Mouse (Mus musculus): ENCODE measurements around the gene Renbp. TPM values are rescaled to one million over a fixed set of nuclear protein-coding genes. Genes with fewer than 3 reads are reported as not detected.

The Renbp gene
- polyA plus RNA-seq, 1 experiment from 2014 or later: 9.3 TPM

GRCm38 (mm10) chrX:73916945-73917344 is 13.7 kb downstream of the Renbp start:
- no peaks in the 10 kb centered on the region for H3K27me3 ChIP-seq
- H3K4me1 ChIP-seq: peaks cover 15% of the 10 kb centered on the region
- WGBS: 66% methylated on average over 8 of the region's 8 CpGs
- no peak overlapping the region for H3K4me3 ChIP-seq
- no peak overlapping the region for H3K27ac ChIP-seq (replicated peaks)
- no peaks in the 10 kb centered on the region for H3K36me3 ChIP-seq
- ATAC-seq (replicated peaks): no peak
- no peaks in the 10 kb centered on the region for H3K9me3 ChIP-seq
- H3K4me2 ChIP-seq (replicated peaks): no peak overlapping the region
- no peak overlapping the region for H3K9ac ChIP-seq (replicated peaks)

GRCm38 (mm10) chrX:73914827-73915703 is 15.6 kb downstream of the Renbp start:
- WGBS: 33% methylated on average over 31 of the region's 31 CpGs
- peak; percentile 98 for ATAC-seq (replicated peaks)
- Histone ChIP-seq H3K36me3 (no peaks in the 10 kb centered on the region), H3K4me2 (replicated peaks) (peak overlapping the region; percentile 41), H3K9ac (replicated peaks) (peak overlapping the region; percentile 35), H3K27ac (replicated peaks) (peak overlapping the region; percentile 83), H3K9me3 (no peaks in the 10 kb centered on the region), H3K27me3 (no peaks in the 10 kb centered on the region), H3K4me1 (peaks cover 7% of the 10 kb centered on the region; the same call in 1 of the 2 replicates), H3K4me3 (peak overlapping the region; percentile 30)

GRCm38 (mm10) chrX:73911588-73911987 is 19.1 kb downstream of the Renbp start:
- H3K4me3 ChIP-seq: no peak overlapping the region
- H3K36me3 ChIP-seq: no peaks in the 10 kb centered on the region
- H3K27me3 ChIP-seq: no peaks in the 10 kb centered on the region
- no peak overlapping the region for H3K4me2 ChIP-seq (replicated peaks)
- WGBS: 76% methylated on average over 2 of the region's 2 CpGs
- peaks cover 7% of the 10 kb centered on the region; the same call in 1 of the 2 replicates for H3K4me1 ChIP-seq
- H3K9ac ChIP-seq (replicated peaks): no peak overlapping the region
- no peaks in the 10 kb centered on the region for H3K9me3 ChIP-seq
- H3K27ac ChIP-seq (replicated peaks): no peak overlapping the region
- no peak for ATAC-seq (replicated peaks)

- Histone ChIP-seq H3K4me3 (no peak overlapping the region), H3K4me2 (replicated peaks) (no peak overlapping the region; the same call in 1 of the 2 replicates), H3K36me3 (no peaks in the 10 kb centered on the region), H3K27ac (replicated peaks) (no peak overlapping the region), H3K27me3 (no peaks in the 10 kb centered on the region), H3K9ac (replicated peaks) (no peak overlapping the region), H3K4me1 (peaks cover 7% of the 10 kb centered on the region; the same call in 1 of the 2 replicates), H3K9me3 (no peaks in the 10 kb centered on the region)
- 11% methylated on average over 20 of the region's 26 CpGs for WGBS
- ATAC-seq (replicated peaks): no peak
Observed at GRCm38 (mm10) chrX:73911156-73911555, 19.5 kb downstream of the Renbp start.

DNA sequence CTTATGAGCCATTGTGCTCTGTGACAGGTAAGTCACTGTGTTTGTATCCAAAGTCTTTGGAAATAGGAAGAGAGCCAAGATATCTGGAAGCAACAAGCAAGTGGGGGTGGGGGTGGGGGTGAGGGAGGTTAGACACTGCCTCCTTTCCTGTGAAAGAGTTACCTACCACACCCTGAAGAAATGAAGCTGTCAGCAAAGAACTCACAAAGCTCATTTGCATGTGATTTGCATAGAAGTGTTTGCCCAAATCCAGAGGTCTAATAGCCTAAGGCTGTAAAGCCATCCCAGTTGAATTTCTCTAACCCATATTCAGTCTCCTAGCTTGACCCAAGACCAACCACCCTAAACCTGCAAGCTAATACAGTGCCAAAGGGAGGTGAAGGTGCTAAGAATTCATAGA is 20.2 kb downstream of the Renbp start:
- Histone ChIP-seq H3K9ac (replicated peaks) (no peak overlapping the region), H3K27ac (replicated peaks) (no peak overlapping the region), H3K4me3 (no peak overlapping the region), H3K27me3 (no peaks in the 10 kb centered on the region), H3K4me2 (replicated peaks) (no peak overlapping the region), H3K9me3 (no peaks in the 10 kb centered on the region), H3K36me3 (no peaks in the 10 kb centered on the region), H3K4me1 (peaks cover 4% of the 10 kb centered on the region; the same call in 1 of the 2 replicates)
- no peak for ATAC-seq (replicated peaks)

- no peaks in the 10 kb centered on the region for H3K36me3 ChIP-seq
- ATAC-seq (replicated peaks): no peak
- 70% methylated on average over 1 of the region's 1 CpGs for WGBS
- H3K4me2 ChIP-seq (replicated peaks): no peak overlapping the region
- no peak overlapping the region for H3K4me3 ChIP-seq
- 0 out of 2 replicates have a peak, but pooled peaks cover 3% of the 10 kb centered on the region for H3K4me1 ChIP-seq
- H3K27ac ChIP-seq (replicated peaks): no peak overlapping the region
- H3K9ac ChIP-seq (replicated peaks): no peak overlapping the region
- H3K27me3 ChIP-seq: no peaks in the 10 kb centered on the region
- no peaks in the 10 kb centered on the region for H3K9me3 ChIP-seq
Observed at GRCm38 (mm10) chrX:73910049-73910448, 20.6 kb downstream of the Renbp start.

- Histone ChIP-seq H3K4me1 (no peaks in the 10 kb centered on the region), H3K4me3 (no peak overlapping the region), H3K27me3 (no peaks in the 10 kb centered on the region), H3K9me3 (no peaks in the 10 kb centered on the region), H3K36me3 (no peaks in the 10 kb centered on the region), H3K9ac (replicated peaks) (no peak overlapping the region), H3K4me2 (replicated peaks) (no peak overlapping the region), H3K27ac (replicated peaks) (no peak overlapping the region)
- ATAC-seq (replicated peaks): no peak
- 77% methylated on average over 3 of the region's 3 CpGs for WGBS
Observed at GRCm38 (mm10) chrX:73897959-73898358, 32.7 kb downstream of the Renbp start.

DNA sequence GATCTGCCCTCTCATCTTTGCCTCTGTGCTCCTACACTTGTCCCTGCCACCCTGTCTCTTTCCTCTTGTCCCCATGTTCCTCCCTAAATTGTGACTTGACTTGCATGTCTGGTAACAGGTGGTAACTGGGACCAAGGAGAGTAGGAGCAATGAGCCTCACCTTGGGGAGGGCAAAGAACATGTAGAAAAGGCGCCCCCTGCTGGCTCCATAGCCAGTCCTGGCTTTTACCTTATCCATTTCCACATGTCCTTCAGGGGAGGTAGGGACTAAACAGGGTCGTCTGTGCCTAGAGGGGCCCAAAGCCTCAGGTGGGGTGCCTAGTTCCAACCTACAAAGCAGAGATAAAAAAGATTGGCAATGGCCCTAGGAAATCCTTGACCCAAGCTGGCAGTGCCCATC is 34.9 kb downstream of the Renbp start, which contains the start of gene L1cam:
L1cam (minus strand) TSS at position 387 of the 400 bp plus-strand sequence.
- no peaks in the 10 kb centered on the region for H3K36me3 ChIP-seq
- H3K4me3 ChIP-seq: no peak within 1 kb of the TSS
- H3K4me2 ChIP-seq (replicated peaks): no peak within 1 kb of the TSS
- no peaks in the 10 kb centered on the region for H3K27me3 ChIP-seq
- no peaks in the 10 kb centered on the region for H3K9me3 ChIP-seq
- no peak for ATAC-seq (replicated peaks)
- H3K4me1 ChIP-seq: no peaks in the 10 kb centered on the region
- 21% methylated on average over 2 of the region's 2 CpGs for WGBS
- no peak within 1 kb of the TSS for H3K27ac ChIP-seq (replicated peaks)
- H3K9ac ChIP-seq (replicated peaks): no peak within 1 kb of the TSS

DNA sequence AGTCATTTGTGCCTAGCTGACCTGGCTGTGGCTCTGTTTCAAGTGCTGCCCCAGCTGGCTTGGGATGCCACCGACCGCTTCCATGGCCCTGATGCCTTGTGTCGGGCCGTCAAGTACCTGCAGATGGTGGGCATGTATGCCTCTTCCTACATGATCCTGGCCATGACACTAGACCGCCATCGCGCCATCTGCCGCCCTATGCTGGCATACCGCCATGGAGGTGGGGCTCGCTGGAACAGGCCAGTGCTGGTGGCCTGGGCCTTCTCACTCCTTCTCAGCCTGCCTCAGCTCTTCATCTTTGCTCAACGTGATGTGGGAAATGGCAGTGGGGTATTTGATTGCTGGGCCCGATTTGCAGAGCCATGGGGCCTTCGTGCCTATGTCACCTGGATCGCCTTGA is 37.8 kb downstream of the Renbp start:
- 88% methylated on average over 14 of the region's 14 CpGs for WGBS

GRCm38 (mm10) chrX:73891551-73892152 is 39.0 kb downstream of the Renbp start, which contains the start of gene Avpr2:
Gene Avpr2, plus strand, starts transcription at chrX:73892102.
- Histone ChIP-seq H3K9ac (replicated peaks) (no peak within 1 kb of the TSS), H3K27ac (replicated peaks) (no peak within 1 kb of the TSS), H3K4me1 (no peaks in the 10 kb centered on the region), H3K4me2 (replicated peaks) (no peak within 1 kb of the TSS), H3K27me3 (no peaks in the 10 kb centered on the region), H3K4me3 (no peak within 1 kb of the TSS), H3K9me3 (no peaks in the 10 kb centered on the region), H3K36me3 (no peaks in the 10 kb centered on the region)
- ATAC-seq (replicated peaks): no peak
- WGBS: 80% methylated on average over 6 of the region's 6 CpGs

More for the DNA sequence above, 37.8 kb downstream of the Renbp start:
- Histone ChIP-seq H3K27me3 (no peaks in the 10 kb centered on the region), H3K9me3 (no peaks in the 10 kb centered on the region), H3K4me1 (no peaks in the 10 kb centered on the region), H3K4me2 (replicated peaks) (no peak overlapping the region), H3K4me3 (no peak overlapping the region), H3K9ac (replicated peaks) (no peak overlapping the region), H3K27ac (replicated peaks) (no peak overlapping the region), H3K36me3 (no peaks in the 10 kb centered on the region)
- ATAC-seq (replicated peaks): no peak

GRCm38 (mm10) chrX:73881463-73881862 is 49.2 kb downstream of the Renbp start:
- peak overlapping the region; percentile 55 for H3K4me2 ChIP-seq (replicated peaks)
- ATAC-seq (replicated peaks): no peak
- WGBS: 22% methylated on average over 6 of the region's 6 CpGs
- H3K27ac ChIP-seq (replicated peaks): no peak overlapping the region
- no peaks in the 10 kb centered on the region for H3K9me3 ChIP-seq
- H3K9ac ChIP-seq (replicated peaks): no peak overlapping the region
- H3K36me3 ChIP-seq: no peaks in the 10 kb centered on the region
- peaks cover 13% of the 10 kb centered on the region for H3K4me1 ChIP-seq
- H3K4me3 ChIP-seq: peak overlapping the region; percentile 58
- H3K27me3 ChIP-seq: no peaks in the 10 kb centered on the region

- Histone ChIP-seq H3K9me3 (no peaks in the 10 kb centered on the region), H3K27me3 (no peaks in the 10 kb centered on the region), H3K9ac (replicated peaks) (peak overlapping the region; percentile 70), H3K4me3 (peak overlapping the region; percentile 58), H3K4me2 (replicated peaks) (peak overlapping the region; percentile 55), H3K27ac (replicated peaks) (peak overlapping the region; percentile 79), H3K4me1 (peaks cover 13% of the 10 kb centered on the region), H3K36me3 (no peaks in the 10 kb centered on the region)
- WGBS: 18% methylated on average over 16 of the region's 16 CpGs
- ATAC-seq (replicated peaks): peak; percentile 37
Observed at GRCm38 (mm10) chrX:73881036-73881427, 49.6 kb downstream of the Renbp start.
